9 mouse cellular contexts compared by ENCODE assay signal in the genomic region with DNA sequence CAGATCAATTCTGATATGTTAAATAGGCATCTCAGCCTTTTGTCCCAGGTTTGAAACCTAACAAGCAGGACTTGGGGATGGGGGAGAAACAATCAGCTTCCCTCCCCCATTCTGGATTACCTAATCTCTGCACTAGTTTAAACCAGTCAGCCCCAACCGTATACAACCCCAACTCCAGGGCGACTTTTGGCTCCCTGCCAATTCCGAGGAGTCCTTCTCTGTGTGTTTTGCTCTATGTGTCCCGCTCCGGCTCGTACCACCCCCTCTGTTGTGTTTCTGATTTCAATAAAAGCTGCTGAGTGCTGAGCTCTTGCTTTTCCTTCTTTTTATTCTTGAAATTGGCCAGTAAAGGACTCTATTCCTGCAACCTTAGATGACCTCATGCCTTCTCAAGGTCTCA. TPM values are rescaled to one million over a fixed set of nuclear protein-coding genes. Genes with fewer than 3 reads are reported as not detected.
DNase-seq lines count a peak whose midpoint lies in the region; ATAC-seq and TF ChIP-seq lines count a peak whose summit lies in the region.
"Had no signal": no experiment of that assay in that cellular context is flagged by ENCODE, and none has a peak within 500 bp of the region (broad histone marks: within the 10 kb centered on the region; RNA-seq: fewer than 3 reads in every experiment).

No protein-coding gene starts in this region.

- no peak overlapping the region for H3K27ac ChIP-seq in hindbrain, embryonic 11.5 days (ENCODE audit: low read depth, low read length)
- H3K27ac ChIP-seq in hindbrain, embryonic 10.5 days = no peak overlapping the region
- H3K27ac ChIP-seq in kidney, embryonic 15.5 days = 0 out of 2 replicates have a peak overlapping the region, but pooled peaks have one; percentile 9
- H3K27ac ChIP-seq in layer of hippocampus, adult 2 months = no peak overlapping the region

- no peaks in the 10 kb centered on the region for H3K36me3 ChIP-seq in hindbrain, embryonic 11.5 days (ENCODE audit: control insufficient read depth, insufficient read depth, low read length)
- no peaks in the 10 kb centered on the region for H3K36me3 ChIP-seq in hindbrain, embryonic 10.5 days
- no peaks in the 10 kb centered on the region for H3K36me3 ChIP-seq in kidney, embryonic 15.5 days
- H3K36me3 ChIP-seq: G1E had no signal

- H3K9me3 ChIP-seq in hindbrain, embryonic 11.5 days (ENCODE audit: control insufficient read depth, low read length) = no peaks in the 10 kb centered on the region
- H3K9me3 ChIP-seq in hindbrain, embryonic 10.5 days = no peaks in the 10 kb centered on the region
- H3K9me3 ChIP-seq in kidney, embryonic 15.5 days (replicated peaks) = no peaks in the 10 kb centered on the region
- H3K9me3 ChIP-seq: G1E had no signal

- no peak for ATAC-seq in hindbrain, embryonic 11.5 days (ENCODE audit: low FRiP score)
- ATAC-seq in kidney, embryonic 15.5 days (replicated peaks; ENCODE audit: low FRiP score) = peak; percentile 78

- DNase-seq in hindbrain, embryonic 11.5 days (ENCODE audit: low spot score) = peak; percentile 20
- no peak for DNase-seq in hindbrain, embryonic 10.5 days (ENCODE audit: low spot score)
- peak; percentile 55 for DNase-seq in adrenal gland, postnatal 14 days
- DNase-seq in lung, postnatal 10 days = peak; percentile 33
- DNase-seq in urinary bladder, postnatal 10 days (ENCODE audit: low spot score) = no peak
- DNase-seq in layer of hippocampus, adult 2 months (ENCODE audit: low spot score in 2 of 2) = no peak
- DNase-seq in embryo, embryonic 10 days (ENCODE audit: low spot score) = no peak

- H3K4me1 ChIP-seq in hindbrain, embryonic 11.5 days (replicated peaks; ENCODE audit: control insufficient read depth, insufficient read depth, low read length) = no peaks in the 10 kb centered on the region
- peaks cover 8% of the 10 kb centered on the region; the same call in 1 of the 2 replicates for H3K4me1 ChIP-seq in hindbrain, embryonic 10.5 days (replicated peaks)
- peaks cover 6% of the 10 kb centered on the region; the same call in 1 of the 2 replicates for H3K4me1 ChIP-seq in kidney, embryonic 15.5 days

- WGBS in hindbrain, embryonic 11.5 days = 56% methylated on average over 6 of the region's 6 CpGs
- 65% methylated on average over 6 of the region's 6 CpGs for WGBS in hindbrain, embryonic 10.5 days
- WGBS in kidney, embryonic 15.5 days = 50% methylated on average over 6 of the region's 6 CpGs

- H3K9ac ChIP-seq in hindbrain, embryonic 11.5 days (ENCODE audit: low read depth, low read length) = no peak overlapping the region
- no peak overlapping the region for H3K9ac ChIP-seq in kidney, embryonic 15.5 days

- TF ChIP-seq CTCF in layer of hippocampus, adult 2 months (conservative IDR thresholded peaks at IDR 0.05) = no peak

- no peak overlapping the region for H3K4me2 ChIP-seq in hindbrain, embryonic 11.5 days (replicated peaks; ENCODE audit: low read depth, low read length)
- no peak overlapping the region for H3K4me2 ChIP-seq in kidney, embryonic 15.5 days

- no peaks in the 10 kb centered on the region for H3K27me3 ChIP-seq in hindbrain, embryonic 11.5 days (ENCODE audit: control insufficient read depth, insufficient read depth, low read length)
- no peaks in the 10 kb centered on the region for H3K27me3 ChIP-seq in hindbrain, embryonic 10.5 days (ENCODE audit: insufficient read depth, poor library complexity, severe bottlenecking)
- no peaks in the 10 kb centered on the region for H3K27me3 ChIP-seq in kidney, embryonic 15.5 days

- H3K4me3 ChIP-seq in hindbrain, embryonic 11.5 days (ENCODE audit: low read depth, low read length) = no peak overlapping the region
- no peak overlapping the region for H3K4me3 ChIP-seq in hindbrain, embryonic 10.5 days
- no peak overlapping the region for H3K4me3 ChIP-seq in kidney, embryonic 15.5 days (replicated peaks)
- no peak overlapping the region for H3K4me3 ChIP-seq in layer of hippocampus, adult 2 months

RNA-seq across cellular contexts. Expression of gene Dnaja2, which starts 40.2 kb away (rescaled TPM):
- 209 and 215 TPM in 2 replicates for polyA plus RNA-seq in hindbrain, embryonic 11.5 days (2014; fragmentation: Nextera tagmentation; extraction: Ambion mirVana)
- polyA plus RNA-seq in hindbrain, embryonic 10.5 days (2016; fragmentation: Nextera tagmentation; extraction: Ambion mirVana) = 173 and 194 TPM in 2 replicates
- 148 and 164 TPM in 2 replicates for total RNA-seq in adrenal gland, postnatal 14 days (2021)
- 166 and 169 TPM in 2 replicates for polyA plus RNA-seq in kidney, embryonic 15.5 days (2015; fragmentation: Nextera tagmentation; extraction: Ambion mirVana)
- 100 to 1,000 TPM; 193 to 201 TPM for total RNA-seq in layer of hippocampus, adult 2 months (2021)

Comparison
In these comparisons a context has a peak if more than half of its experiments do, and no peak if none do; other contexts are left out.
1. DNase-seq: peak in hindbrain, embryonic 11.5 days (single experiment), adrenal gland, postnatal 14 days (single experiment) and lung, postnatal 10 days (single experiment); none in hindbrain, embryonic 10.5 days (single experiment), urinary bladder, postnatal 10 days (single experiment), layer of hippocampus, adult 2 months (0 of 2) and embryo, embryonic 10 days (single experiment).